Mouse (Mus musculus) left cerebral cortex, adult 9 months (tissue): ENCODE measurements around the gene Herpud1.
A peak's percentile ranks its signal among the peaks of the same experiment; 100 is the strongest.
"Not testable (repeated sequence)": the region's sequence is repeated elsewhere in the genome, so short reads cannot be mapped to it uniquely, and the experiment has no call there.

ENCODE experiments used
- DNase-seq, 2 experiments: peaks; one replicate each; pipeline ENCODE4 v3.0.0; 2022; ENCODE audit warnings: low spot score in 2 of 2

Gene Herpud1

DNA sequence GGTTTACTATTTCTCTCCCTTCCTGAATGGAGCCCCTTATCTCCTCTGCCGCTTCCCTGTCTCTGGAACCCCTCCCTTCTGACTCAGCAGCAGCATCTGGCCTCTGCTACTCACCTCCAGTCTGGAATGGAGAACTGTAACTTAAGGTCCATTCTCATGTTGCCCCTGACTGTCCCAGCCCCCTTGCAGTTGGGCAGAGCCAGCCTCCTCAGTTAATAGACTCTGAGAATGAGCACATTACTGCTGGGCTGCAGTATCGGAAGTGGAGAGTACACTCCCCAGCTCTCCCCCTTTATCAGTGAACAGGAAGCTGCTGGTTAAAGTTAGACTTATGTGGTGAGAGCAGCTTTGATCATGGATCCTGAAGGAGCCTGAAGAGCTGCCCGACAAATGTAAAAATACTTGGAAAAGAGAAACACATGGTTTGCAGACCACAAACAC lies 10.7 kb upstream of the Herpud1 start:
- DNase-seq: no peak

DNA sequence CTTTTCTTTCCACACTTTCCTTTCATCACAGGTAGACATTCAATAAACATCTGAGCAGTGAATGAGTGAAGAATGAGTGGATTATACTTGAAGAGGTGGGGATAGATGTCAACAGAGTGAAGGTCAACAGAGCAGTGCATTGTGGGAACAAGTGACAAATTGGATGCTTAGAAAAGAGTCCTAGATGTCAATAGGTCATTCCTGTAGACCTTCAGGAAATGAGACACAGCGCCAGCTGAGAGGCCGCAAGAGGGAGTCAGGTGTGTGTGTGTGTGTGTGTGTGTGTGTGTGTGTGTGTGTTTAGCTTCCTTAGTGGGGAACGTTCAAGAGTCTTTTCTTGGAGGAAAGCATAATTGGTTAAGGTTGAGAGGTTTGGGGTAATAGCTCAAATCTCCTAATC lies 10.1 kb upstream of the Herpud1 start:
- DNase-seq: no peak

DNA sequence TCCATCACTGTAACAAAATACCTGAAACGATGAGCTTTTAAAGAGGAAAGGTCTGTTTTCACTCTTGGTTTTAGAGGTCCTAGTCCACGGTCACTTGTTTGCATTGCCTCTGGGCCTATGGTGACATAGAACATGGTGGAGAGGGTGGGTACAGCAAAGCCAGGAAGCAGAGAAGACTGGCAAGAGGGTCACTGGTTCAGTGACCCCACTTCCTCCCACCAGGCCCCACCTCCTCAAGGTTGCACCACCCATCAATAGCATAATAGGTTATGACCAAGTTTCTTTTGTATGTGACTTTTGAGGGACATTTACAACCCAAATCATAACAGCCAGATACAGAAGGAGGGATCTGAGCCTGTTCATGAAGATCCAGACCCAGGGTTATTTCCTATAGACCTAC lies 9.7 kb upstream of the Herpud1 start:
- no peak for DNase-seq

DNA sequence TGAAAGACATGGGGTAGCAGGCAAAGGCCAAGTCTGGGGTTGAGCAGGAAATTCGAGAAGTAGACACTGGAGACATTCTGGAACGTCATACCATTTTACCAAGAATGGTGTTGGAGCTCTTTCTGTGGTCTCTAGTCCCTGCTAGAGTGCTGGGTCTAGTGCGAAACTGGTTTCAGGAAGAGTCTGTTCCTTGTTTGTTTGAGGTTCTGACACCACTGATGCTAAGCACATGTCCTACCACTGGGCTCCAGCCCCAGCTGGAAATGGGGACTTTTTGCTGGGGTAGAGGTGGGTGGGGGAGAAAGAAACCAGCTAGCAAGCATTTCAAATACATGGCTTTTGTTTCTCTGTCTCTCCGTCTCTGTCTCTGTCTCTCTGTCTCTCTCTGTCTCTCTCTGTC lies 9.2 kb upstream of the Herpud1 start:
- no peak for DNase-seq

DNA sequence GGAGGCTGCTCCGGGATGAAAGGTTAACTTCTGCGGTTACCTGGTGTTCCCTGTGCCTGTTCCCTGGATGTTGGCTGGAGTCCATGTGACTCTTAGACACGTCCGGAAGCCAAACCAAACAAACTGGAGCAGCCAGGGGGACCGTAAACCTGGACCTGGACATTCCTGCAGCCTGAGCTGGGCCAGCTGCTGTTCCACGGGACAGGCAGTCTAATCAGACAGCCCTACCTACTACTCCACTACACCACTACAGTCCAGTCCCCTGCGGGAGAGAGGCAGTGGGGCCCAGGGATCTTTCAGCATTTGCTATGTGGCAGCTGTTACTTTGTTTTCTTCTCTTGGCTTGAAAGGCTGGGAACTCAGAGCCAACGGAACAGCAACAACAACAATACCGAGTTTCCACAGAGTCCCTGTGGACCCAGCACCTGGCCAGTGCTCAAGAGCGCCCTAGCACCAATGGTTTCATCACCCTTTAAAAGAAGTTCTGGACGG lies 8.5 kb upstream of the Herpud1 start:
- DNase-seq: no peak

DNA sequence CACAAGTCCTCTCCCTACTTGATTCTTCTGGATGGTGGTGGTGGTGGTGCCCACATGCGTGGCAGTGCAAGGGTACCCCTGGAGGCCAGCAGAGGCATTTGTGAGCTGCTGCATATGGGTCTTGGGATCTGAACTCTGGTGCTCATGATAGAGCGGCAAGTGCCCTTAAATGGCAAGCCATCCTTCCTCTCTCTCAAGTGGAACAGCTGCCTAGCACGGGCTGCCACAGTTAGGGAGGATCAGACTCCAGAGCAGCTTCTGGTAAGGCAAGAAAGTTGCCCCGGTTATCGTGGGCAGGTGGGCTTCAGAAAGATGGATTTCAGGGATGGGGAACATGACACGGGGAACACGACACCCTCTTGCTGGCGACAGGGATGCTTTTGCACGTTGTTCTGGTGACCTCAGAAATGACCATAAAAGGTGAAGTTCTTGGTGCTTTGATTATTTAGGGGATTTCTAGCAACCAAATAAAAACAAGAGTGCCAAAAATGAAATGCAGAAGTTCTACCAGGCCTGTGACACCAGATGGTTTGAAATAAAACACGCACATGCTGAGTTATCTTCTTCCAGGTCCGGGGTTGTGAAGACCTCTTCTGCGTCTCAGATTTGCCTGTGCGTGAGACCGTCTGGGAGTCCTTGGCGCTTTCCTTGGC lies 7.3 kb upstream of the Herpud1 start:
- DNase-seq: no peak

DNA sequence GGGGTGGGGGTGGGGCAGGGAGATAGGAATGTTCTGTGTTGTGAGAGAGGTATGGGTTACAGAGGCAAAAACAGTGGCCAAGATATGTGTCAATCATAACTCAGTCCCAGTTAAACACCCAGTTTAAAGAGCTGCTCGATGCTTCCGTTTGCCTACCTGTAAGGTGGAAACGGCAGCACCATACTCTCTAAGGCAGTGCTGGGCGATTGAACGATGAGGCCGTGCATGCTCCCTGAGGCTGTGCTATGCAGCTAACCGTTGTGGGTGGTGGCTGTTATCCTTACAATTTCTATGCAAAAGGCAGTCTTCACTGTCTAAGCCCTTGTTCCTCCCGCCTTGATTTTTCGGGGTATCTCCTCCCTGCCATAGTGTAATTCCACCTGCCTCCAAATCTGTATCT lies 6.6 kb upstream of the Herpud1 start:
- no peak for DNase-seq

DNA sequence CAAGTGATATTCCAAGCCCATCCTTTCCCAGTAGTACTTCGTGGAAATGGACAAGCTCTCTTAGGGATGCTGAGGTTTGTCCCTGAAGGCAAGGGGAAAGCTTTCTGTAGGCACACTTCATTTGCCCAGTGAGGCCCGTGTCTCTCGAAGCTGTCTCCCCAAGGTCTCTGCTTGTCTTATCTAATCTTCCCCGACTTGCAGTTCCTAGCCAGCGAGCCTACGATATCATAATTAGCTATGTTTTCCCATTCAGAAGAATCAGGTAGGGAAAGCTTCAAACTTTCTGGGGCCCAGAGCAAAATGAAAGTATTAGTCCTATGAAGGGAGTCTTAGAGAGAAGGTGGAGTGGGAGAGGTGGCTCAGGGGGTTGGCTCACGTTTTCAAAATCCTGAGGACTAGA lies 2.1 kb upstream of the Herpud1 start:
- DNase-seq: no peak

DNA sequence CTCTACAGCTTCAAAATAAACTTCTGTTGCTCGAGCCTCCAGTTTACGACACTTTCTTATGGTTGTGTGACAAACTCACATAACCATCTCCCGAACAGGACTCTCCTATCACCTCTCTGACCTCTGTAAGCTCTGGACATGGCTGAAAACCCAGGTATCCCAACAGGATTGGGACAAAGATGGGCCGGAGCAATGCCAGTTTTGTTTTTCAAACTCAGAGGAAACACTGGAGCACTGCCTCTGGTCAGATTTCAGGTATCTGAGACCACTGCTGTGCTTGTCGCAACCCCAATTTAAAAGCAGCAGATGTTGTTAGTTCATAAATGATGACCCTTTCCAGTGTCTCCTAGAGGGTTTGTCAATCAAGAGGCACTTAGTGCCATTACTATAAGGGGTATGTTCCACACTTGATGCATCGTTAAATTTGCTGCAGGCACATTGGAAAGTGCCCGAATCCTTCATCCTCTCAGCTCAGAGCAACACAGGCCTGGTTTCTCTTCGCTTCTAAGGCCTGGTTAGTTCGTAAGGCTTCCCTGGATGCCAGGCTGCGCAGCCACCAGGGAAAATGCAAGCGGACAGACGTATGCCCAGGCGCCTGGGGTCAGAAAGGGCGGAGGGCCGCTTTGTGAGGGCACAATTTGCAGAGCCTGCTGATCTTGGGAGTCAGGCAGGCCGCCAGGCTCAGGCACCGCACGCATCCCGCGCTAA lies 578 bp upstream of the Herpud1 start:
- DNase-seq: no peak

DNA sequence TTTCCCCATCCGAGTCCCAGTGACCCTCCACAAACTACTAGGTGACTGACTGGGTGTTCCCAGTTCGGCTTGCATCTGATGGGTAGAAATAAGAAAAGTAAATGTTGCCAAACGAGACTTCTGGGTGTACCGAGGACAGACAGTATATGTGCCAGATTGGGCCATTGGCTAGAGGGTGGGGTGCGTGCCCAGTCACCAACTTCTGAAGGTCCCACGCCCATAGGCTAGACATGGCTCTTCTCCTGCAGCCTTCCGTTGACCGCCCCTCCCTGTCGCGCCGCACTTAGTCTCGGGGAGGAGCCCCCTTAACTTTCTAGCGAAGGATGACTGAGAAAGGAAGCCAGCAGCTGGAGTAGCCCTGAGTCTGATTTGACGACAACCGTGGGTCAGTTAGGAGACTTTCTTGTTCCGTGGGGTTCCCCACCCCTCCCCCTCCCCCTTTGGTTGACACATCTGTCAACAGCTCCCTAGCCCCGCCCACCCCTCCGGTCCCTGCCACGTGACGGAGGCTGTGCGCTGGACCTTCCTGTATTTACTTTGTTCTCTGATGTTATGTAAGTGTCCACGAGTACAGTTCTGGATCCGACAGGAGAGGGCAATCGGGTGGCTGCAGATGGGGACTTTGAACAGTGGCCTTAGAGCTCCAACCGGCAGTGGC lies 918 bp downstream of the Herpud1 start:
- DNase-seq: peak; percentile 69 to 85

DNA sequence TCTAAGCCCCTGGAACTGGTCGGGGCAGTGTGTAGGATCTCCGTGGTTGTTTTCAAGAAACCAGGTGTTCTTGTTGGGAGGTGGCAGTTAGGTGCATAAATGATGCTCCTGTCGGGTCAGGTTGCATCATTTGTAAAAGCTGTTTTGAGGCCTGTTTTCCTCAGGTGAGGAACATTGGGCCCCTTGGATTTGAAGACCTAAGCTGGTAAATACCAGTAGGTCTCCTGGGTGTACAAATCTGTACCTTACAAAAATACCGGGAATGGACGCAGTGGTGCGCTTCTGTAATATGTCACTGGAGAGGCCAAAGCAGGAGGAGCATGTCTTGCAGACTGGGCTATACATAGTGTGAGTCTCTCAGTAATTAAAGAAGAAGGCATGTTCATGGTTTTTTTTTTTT lies 1.5 kb downstream of the Herpud1 start:
- no peak for DNase-seq

DNA sequence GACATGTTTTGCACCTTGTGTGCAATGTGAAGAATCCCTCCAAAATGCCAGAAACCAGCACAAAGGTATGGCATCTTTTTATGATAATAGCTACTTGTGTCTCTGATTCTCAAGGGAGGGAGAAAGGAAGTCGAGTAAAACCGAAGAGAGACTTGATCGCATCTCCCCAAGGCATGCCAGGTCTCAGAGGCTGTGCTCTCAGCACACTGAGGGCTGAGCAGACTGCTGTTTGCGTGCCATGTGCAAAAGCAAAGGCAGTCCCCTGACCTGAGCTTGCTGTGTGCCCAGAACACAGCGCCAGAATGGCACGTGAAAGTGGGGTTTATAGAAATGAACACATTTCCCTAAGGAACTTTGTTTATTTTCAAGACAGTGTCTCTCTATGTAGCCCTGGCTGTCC lies 3.3 kb downstream of the Herpud1 start:
- DNase-seq: no peak

DNA sequence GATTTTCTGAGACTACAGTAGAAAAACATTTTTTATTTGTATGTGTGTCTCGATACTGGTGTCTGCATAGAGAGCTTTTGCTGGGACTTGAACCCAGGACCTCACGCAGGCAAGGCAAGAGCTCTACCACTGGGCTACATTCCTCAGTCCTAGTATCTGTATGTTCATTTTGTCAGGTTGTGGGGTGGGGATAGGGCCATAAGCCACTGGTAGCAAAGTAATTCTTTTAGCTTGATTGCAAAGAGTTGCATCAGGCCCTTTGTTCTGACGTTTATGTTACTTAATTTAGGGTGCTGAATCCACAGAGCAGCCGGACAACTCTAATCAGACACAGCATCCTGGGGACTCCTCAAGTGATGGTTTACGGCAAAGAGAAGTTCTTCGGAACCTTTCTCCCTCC lies 4.2 kb downstream of the Herpud1 start:
- DNase-seq: no peak

DNA sequence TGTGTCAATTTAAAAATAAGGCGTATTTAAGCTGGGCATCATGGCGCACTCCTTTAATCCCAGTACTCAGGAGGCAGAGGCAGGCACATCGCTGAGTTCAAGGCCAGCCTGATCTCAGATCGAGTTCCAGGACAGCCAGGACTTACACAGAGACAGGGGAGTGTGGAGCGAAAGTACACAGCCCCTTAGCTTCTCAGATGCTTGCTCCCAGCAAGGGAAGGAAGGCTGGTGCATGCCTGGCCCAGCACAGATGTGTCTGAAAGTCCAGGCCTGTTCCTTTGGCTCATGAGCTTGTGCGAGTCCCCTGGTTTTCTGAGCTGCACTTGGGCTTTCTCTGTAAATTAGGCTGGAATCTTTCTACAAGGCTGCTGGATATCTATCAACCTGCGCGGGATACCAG lies 4.7 kb downstream of the Herpud1 start:
- DNase-seq: no peak

DNA sequence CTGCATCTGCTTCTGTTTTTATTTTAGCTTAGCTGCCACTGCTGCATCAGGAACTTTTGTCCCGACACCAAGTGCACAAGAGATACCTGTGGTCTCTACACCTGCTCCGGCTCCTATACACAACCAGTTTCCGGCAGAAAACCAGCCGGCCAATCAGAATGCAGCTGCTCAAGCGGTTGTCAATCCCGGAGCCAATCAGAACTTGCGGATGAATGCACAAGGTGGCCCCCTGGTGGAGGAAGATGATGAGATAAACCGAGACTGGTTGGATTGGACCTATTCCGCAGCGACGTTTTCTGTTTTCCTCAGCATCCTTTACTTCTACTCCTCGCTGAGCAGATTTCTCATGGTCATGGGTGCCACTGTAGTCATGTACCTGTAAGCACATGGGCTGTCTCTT lies 5.9 kb downstream of the Herpud1 start:
- DNase-seq: peak in 1 of 2 experiments; percentile 47

DNA sequence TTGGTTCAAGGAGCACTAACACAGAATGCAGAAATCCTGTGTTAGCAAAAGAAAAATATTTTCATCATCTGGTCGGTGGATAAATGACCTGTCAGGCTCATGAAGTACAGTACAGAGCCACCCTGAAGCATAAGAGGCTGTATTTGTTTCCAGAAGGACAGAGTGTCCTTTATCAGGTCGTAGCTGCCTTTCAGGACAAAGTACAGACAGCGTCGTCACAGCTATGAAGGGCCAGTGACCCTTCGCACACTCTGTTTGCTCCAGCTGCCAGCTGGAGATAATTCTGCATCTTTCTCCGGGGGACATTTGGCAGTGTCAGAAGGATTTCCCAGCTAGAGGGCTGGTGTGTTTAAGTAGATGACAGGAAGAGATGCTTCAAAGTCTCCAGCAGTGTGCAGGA lies 6.4 kb downstream of the Herpud1 start:
- no peak for DNase-seq

DNA sequence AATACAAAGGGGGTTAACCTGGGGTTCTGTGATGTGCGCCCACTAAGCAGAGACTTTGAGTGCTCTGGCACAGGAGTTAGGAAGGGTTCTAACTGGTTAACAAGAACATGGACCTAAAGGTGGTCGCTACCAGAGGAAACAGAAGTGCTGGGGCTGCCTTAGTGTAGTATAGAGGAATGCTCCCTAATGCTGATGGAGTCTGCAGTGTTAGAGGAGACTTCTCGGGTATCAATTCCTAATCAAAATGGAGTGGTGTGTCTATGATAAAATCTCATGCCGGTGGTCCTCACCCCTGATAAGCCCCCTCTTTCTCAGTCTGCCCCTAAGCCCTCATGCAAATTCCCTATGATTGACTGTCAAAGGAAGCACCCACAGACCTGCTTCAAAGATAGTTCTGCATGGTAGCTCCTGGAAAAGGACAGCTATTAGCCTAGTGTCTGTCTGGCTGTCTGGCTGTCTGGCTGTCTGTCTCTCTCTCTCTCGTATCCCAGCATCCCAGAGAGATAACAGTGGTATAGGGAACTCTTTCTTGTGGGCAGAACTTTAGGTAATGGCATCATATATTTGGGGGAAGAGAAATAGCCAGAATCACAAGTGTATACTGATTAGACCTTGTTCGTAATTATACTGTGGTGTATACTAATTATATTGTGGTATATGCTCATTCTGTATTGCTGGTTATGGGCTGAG lies 9.8 kb downstream of the Herpud1 start:
- no peak for DNase-seq

DNA sequence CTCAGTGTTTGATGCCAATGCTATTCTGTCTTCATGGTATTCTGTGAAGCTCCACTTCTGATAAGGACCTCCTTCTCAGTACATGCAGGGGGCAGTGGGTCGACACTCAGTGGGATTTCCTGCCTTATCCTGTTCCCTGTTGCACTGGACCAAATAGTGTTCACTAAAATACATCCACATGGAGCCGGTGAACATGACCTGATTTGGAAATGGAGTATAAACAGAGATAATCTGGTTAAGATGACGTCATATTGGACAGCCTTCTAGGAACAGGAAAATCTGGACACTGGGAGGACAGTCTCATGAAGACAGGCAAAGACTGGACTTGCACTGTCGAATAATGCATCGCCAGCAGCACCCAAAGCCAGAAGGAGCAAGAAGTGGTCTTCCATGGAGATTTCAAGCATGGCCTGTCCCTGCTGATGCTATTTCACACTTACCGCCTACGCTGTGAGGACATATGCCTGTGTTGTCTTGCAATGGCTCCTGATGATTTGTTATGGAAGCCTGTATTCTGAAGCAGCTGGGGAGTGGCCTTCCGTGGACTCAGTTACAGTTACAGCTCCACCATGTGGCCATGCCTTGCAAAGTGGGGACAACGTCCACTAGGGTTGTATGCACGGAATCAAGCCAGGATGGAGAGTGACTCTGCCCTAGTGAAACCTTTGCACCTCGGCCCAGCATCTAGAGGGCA lies 10.9 kb downstream of the Herpud1 start:
- DNase-seq: peak in 1 of 2 experiments; percentile 53

DNA sequence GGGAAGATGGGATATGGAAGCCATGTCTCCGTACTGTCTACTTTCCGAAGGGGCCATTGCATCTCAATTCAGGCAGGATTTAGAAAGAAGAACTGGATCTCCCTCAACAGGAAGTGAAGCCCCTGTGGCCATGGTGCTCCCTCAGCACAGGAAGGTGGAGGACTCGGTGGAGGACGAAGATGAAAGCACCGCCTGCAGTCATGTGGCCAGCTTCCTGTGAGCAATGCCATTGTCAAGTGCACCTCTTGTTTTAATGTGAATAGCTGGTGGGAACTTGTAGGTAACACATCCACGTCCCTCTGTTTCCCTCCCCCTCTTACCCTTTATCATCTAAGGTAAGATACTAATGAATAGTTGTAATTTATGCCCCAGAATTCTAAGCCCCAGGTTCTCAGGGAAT lies 12.3 kb downstream of the Herpud1 start:
- no peak for DNase-seq

DNA sequence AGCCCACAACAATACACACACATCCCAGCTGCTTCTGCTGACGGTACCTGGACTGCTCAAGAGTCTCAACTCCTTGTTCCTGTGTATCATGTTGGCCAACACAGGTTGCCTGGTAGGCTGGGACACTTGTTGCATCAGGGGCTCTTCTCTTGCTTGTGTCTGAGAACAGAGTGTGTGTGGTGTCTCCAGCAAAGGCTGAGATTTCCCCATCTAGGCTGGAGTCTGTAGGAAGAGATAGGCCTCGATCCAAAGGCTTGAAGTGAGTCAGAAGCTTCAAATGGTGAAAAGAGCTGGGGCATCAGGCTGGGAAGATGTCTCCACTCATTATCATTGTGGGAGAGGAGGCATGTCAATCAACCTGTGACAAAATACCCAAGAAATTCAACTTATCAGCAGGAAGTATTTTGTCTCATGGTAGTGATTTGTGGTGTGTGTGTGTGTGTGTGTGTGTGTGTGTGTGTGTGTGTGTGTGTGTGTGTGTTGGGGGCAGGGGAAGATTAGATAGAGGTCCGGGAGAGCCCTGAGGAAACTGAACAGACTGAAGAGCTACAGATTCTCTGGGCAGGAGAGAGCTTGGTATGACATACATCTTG lies 13.2 kb downstream of the Herpud1 start:
- no peak for DNase-seq

DNA sequence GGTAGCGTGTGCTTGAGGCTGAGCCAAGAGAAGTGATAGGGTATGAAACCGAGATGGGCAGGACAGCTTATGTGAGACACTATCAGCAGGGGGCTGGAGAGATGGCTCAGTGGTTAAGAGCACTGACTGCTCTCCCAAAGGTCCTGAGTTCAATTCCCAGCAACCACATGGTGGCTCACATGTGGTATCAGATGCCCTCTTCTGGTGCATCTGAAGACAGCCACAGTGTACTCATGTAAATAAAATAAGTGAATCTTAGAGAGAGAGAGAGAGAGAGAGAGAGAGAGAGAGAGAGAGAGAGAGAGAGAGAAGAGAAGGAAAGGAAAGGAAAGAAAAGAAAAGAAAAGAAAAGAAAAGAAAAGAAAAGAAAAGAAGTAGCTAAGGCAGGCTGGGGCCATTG lies 13.7 kb downstream of the Herpud1 start:
- not testable (repeated sequence) for DNase-seq
